Mouse (Mus musculus): Measurements from ENCODE around the gene Tsga10ip.
A peak's percentile ranks its signal among the peaks of the same experiment; 100 is the strongest.
"Not testable (repeated sequence)": the region's sequence is repeated elsewhere in the genome, so short reads cannot be mapped to it uniquely, and the experiment has no call there.

The Tsga10ip gene

GRCm38 (mm10) chr19:5388588-5389242, 13.6 kb downstream of the Tsga10ip start, which contains the start of gene Sart1:
Sart1 (minus strand) TSS chr19:5388703.
- DNase-seq: peak; percentile 97

GRCm38 (mm10) chr19:5388011-5388441, 14.3 kb downstream of the Tsga10ip start:
- DNase-seq: no peak

GRCm38 (mm10) chr19:5384715-5385114, 17.6 kb downstream of the Tsga10ip start:
- no peak for DNase-seq

- no peak for DNase-seq
Measured at GRCm38 (mm10) chr19:5383326-5383725, 19.0 kb downstream of the Tsga10ip start.

- DNase-seq: no peak
Measured at GRCm38 (mm10) chr19:5377446-5377845, 24.9 kb downstream of the Tsga10ip start.

GRCm38 (mm10) chr19:5374748-5375147, 27.6 kb downstream of the Tsga10ip start:
- DNase-seq: no peak

GRCm38 (mm10) chr19:5374177-5374576, 28.1 kb downstream of the Tsga10ip start:
- no peak for DNase-seq

GRCm38 (mm10) chr19:5372724-5373123, 29.6 kb downstream of the Tsga10ip start:
- DNase-seq: no peak

GRCm38 (mm10) chr19:5370932-5371331, 31.4 kb downstream of the Tsga10ip start:
- DNase-seq: no peak

- no peak for DNase-seq
Measured at GRCm38 (mm10) chr19:5367455-5367854, 34.9 kb downstream of the Tsga10ip start.

- DNase-seq: no peak
Measured at GRCm38 (mm10) chr19:5367053-5367359, 35.3 kb downstream of the Tsga10ip start, which contains the start of gene Banf1. Banf1 (minus strand) TSS chr19:5367168.

- peak; percentile 96 for DNase-seq
Measured at GRCm38 (mm10) chr19:5366175-5367052, 35.9 kb downstream of the Tsga10ip start, which contains the start of gene Eif1ad. Eif1ad (plus strand) TSS chr19:5366741.

- peak; percentile 58 for DNase-seq
Measured at GRCm38 (mm10) chr19:5365751-5366150, 36.6 kb downstream of the Tsga10ip start.

GRCm38 (mm10) chr19:5364124-5364523, 38.2 kb downstream of the Tsga10ip start:
- DNase-seq: no peak

- DNase-seq: no peak
Measured at GRCm38 (mm10) chr19:5362186-5362585, 40.1 kb downstream of the Tsga10ip start.

GRCm38 (mm10) chr19:5356080-5356479, 46.2 kb downstream of the Tsga10ip start:
- no peak for DNase-seq

- no peak for DNase-seq
Measured at GRCm38 (mm10) chr19:5353609-5354008, 48.7 kb downstream of the Tsga10ip start.

- DNase-seq: not testable (repeated sequence)
Measured at GRCm38 (mm10) chr19:5349502-5349873, 52.8 kb downstream of the Tsga10ip start, which contains the start of gene Cst6. Cst6 (minus strand) TSS chr19:5349574.

- DNase-seq: peak; percentile 61
Measured at GRCm38 (mm10) chr19:5348526-5349501, 53.5 kb downstream of the Tsga10ip start.

GRCm38 (mm10) chr19:5348064-5348463, 54.3 kb downstream of the Tsga10ip start:
- peak; percentile 32 for DNase-seq

- DNase-seq: no peak
Measured at GRCm38 (mm10) chr19:5345297-5346131, 56.8 kb downstream of the Tsga10ip start.

- no peak for DNase-seq
Measured at GRCm38 (mm10) chr19:5341360-5341759, 61.0 kb downstream of the Tsga10ip start.
